Mouse (Mus musculus) MEL (cell line): ENCODE results near the gene Cyp4a32.
"Not testable (repeated sequence)": the region's sequence is repeated elsewhere in the genome, so short reads cannot be mapped to it uniquely, and the experiment has no call there.

ENCODE experiments used
- CHD1 ChIP-seq: IDR thresholded peaks from 2 replicates; pipeline ENCODE4 v1.6.1; 2012; ENCODE audit warnings: low read depth, mild to moderate bottlenecking, inconsistent platforms, low read length, improper control_type of control experiment
- CTCF ChIP-seq, 3 experiments: IDR thresholded peaks in 2 of 3; conservative IDR thresholded peaks in 1 of 3; 2 replicates each; pipeline ENCODE4 v1.5.1; 2011 to 2012; ENCODE audit warnings: low read length in 3 of 3, low read depth in 2 of 3, mild to moderate bottlenecking in 2 of 3, improper control_type of control experiment in 1 of 3, inconsistent platforms in 1 of 3, mixed read lengths in 1 of 3, moderate library complexity in 1 of 3; ENCODE audit not compliant: control insufficient read depth in 1 of 3, insufficient read depth in 1 of 3, poor library complexity in 1 of 3, severe bottlenecking in 1 of 3
- ETS1 ChIP-seq: IDR thresholded peaks from 2 replicates; pipeline ENCODE4 v1.6.1; 2012; ENCODE audit warnings: low read depth, mild to moderate bottlenecking, inconsistent platforms, low read length, improper control_type of control experiment, moderate library complexity
- MXI1 ChIP-seq: IDR thresholded peaks from 2 replicates; pipeline ENCODE4 v1.6.1; 2011; ENCODE audit warnings: mild to moderate bottlenecking, low read depth, low read length, improper control_type of control experiment

- not testable (repeated sequence) for TF ChIP-seq MXI1; CHD1; CTCF (IDR thresholded peaks at IDR 0.05 in 2 of 3, conservative IDR thresholded peaks at IDR 0.05 in 1 of 3; ENCODE audit: control insufficient read depth in 1 of 3, insufficient read depth in 1 of 3, low read depth in 2 of 3, low read length in 3 of 3, poor library complexity in 1 of 3, severe bottlenecking in 1 of 3); ETS1
These were observed 36.1 kb upstream of the Cyp4a32 start for GRCm38 (mm10) chr4:115564469-115565225.
